Mouse (Mus musculus) liver, embryonic 13.5 days (tissue): ENCODE measurements around the gene Rab11fip4. TPM values are rescaled to one million over a fixed set of nuclear protein-coding genes. Genes with fewer than 3 reads are reported as not detected.
A peak's percentile ranks its signal among the peaks of the same experiment; 100 is the strongest.

Source experiments
- ATAC-seq: fragments of 200-750 bp; cut with Nextera tagmentation; 2 replicates; pipeline ENCODE4 v1.8.0; 2017; ENCODE audit warnings: low read depth, mild to moderate bottlenecking, moderate number of reproducible peaks, moderate library complexity
- DNase-seq: peaks from one replicate; pipeline ENCODE4 v3.0.0; 2022
- H3K27ac ChIP-seq: fragments of 300-500 bp; sonication (generic); 2 replicates; pipeline ENCODE4 v1.5.1; 2015; ENCODE audit warnings: moderate library complexity, mild to moderate bottlenecking, inconsistent platforms
- H3K27me3 ChIP-seq: fragments of 300-500 bp; sonication (generic); 2 replicates; pipeline ENCODE4 v1.6.1; 2015; ENCODE audit warnings: mild to moderate bottlenecking, inconsistent platforms
- H3K36me3 ChIP-seq: fragments of 300-500 bp; sonication (generic); 2 replicates; pipeline ENCODE4 v1.6.1; 2015; ENCODE audit warnings: mild to moderate bottlenecking, inconsistent platforms
- H3K4me1 ChIP-seq: fragments of 300-500 bp; sonication (generic); replicated peaks from 2 replicates; pipeline ENCODE4 v1.6.1; 2015; ENCODE audit warnings: inconsistent platforms
- H3K4me2 ChIP-seq: fragments of 300-500 bp; sonication (generic); 2 replicates; pipeline ENCODE4 v1.6.1; 2015; ENCODE audit warnings: inconsistent platforms, mild to moderate bottlenecking, moderate library complexity
- H3K4me3 ChIP-seq: fragments of 300-500 bp; sonication (generic); replicated peaks from 2 replicates; pipeline ENCODE4 v1.5.1; 2015; ENCODE audit warnings: mild to moderate bottlenecking, inconsistent platforms
- H3K9ac ChIP-seq: fragments of 300-500 bp; sonication (generic); 2 replicates; pipeline ENCODE4 v1.6.1; 2015; ENCODE audit warnings: mild to moderate bottlenecking, inconsistent platforms
- H3K9me3 ChIP-seq: fragments of 300-500 bp; sonication (generic); replicated peaks from 2 replicates; pipeline ENCODE4 v1.6.1; 2016; ENCODE audit warnings: inconsistent platforms
- WGBS: fragments of 180-500 bp; shearing (Covaris S2); methylation state at CpG from one replicate; pipeline ENCODE4 v1.1.7; 2015; ENCODE audit not compliant: insufficient replicate concordance; 5-methylcytosine and 5-hydroxymethylcytosine counted together
- polyA plus RNA-seq: library from polyadenylated mRNA; unstranded; fragments of >200 nt; fragmentation: Nextera tagmentation; extraction: Ambion mirVana; gene quantifications from 2 replicates; pipeline ENCODE4 v1.2.1, GENCODE M21; 2015

Gene Rab11fip4
- polyA plus RNA-seq, 1 experiment from 2014 or later: 0.47 TPM

- H3K4me3 ChIP-seq: no peak overlapping the region
- 12% methylated on average over 8 of the region's 8 CpGs for WGBS
- H3K9ac ChIP-seq: no peak overlapping the region
- no peak overlapping the region for H3K4me2 ChIP-seq
- H3K27ac ChIP-seq: no peak overlapping the region
- no peaks in the 10 kb centered on the region for H3K9me3 ChIP-seq
- ATAC-seq: no peak
- H3K27me3 ChIP-seq: 0 out of 2 replicates have a peak, but pooled peaks cover 5% of the 10 kb centered on the region
- peaks cover 6% of the 10 kb centered on the region for H3K4me1 ChIP-seq
- no peaks in the 10 kb centered on the region for H3K36me3 ChIP-seq
- DNase-seq: no peak
These were observed 50.1 kb downstream of the Rab11fip4 start for GRCm38 (mm10) chr11:79640940-79641733.

DNA sequence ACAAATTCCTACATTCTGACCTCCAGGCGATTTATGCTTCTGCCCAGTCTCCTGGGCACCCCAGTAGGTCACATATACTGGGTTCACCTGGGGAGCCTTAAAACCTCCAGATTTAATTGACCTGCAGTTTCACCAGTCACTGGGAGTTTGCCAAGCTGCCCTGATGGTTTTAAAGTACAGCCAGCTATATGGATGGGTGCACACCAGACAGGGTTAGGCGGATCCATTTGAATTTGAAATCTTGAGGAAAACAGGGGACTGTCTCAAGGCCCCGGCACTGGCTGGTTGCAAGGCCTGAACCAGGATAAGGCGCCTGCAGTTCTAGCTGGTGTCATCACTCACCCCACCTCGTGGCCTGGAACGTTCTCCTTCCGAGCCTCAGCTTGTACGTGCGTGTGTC is 52.7 kb downstream of the Rab11fip4 start:
- Histone ChIP-seq H3K27me3 (0 out of 2 replicates have a peak, but pooled peaks cover 8% of the 10 kb centered on the region), H3K4me2 (no peak overlapping the region), H3K9ac (no peak overlapping the region), H3K36me3 (no peaks in the 10 kb centered on the region), H3K4me1 (peaks cover 15% of the 10 kb centered on the region), H3K4me3 (no peak overlapping the region), H3K9me3 (no peaks in the 10 kb centered on the region), H3K27ac (no peak overlapping the region)
- ATAC-seq (no peak), DNase-seq (no peak)
- 71% methylated on average over 9 of the region's 9 CpGs for WGBS

DNA sequence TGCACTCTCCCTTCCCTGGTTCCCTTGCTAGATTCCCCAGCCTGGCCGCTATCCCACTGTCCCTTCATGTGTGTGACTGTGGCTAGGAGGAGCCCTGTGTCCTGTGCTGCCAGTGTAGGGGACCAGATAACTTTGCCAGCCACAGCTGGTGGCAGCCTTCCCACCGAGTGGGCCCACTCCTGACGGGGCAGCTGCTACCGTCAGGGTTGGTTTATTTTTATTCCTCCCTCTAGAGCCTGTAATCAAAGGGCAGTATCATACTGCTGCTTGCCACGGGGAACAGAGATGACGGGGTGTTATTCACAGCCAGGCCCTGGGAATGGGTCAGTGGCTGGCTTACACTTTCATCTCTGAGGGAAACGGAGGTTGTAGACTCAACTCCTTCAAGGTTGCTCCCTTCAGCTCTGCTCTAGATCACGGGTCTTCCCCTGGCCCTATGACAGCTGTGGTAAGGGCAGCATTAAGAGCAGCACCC is 53.7 kb downstream of the Rab11fip4 start:
- Histone ChIP-seq H3K27me3 (0 out of 2 replicates have a peak, but pooled peaks cover 8% of the 10 kb centered on the region), H3K36me3 (no peaks in the 10 kb centered on the region)
- WGBS: 43% methylated on average over 8 of the region's 8 CpGs

GRCm38 (mm10) chr11:79646026-79646425 is 55.0 kb downstream of the Rab11fip4 start:
- DNase-seq (no peak), ATAC-seq (no peak)
- H3K4me2 ChIP-seq: no peak overlapping the region
- peaks cover 14% of the 10 kb centered on the region for H3K4me1 ChIP-seq
- no peaks in the 10 kb centered on the region for H3K36me3 ChIP-seq
- H3K9me3 ChIP-seq: no peaks in the 10 kb centered on the region
- no peak overlapping the region for H3K4me3 ChIP-seq
- 0 out of 2 replicates have a peak, but pooled peaks cover 8% of the 10 kb centered on the region for H3K27me3 ChIP-seq
- WGBS: 65% methylated on average over 4 of the region's 5 CpGs
- no peak overlapping the region for H3K27ac ChIP-seq
- no peak overlapping the region for H3K9ac ChIP-seq

More for the DNA sequence above, 53.7 kb downstream of the Rab11fip4 start:
- Histone ChIP-seq H3K9me3 (no peaks in the 10 kb centered on the region), H3K4me3 (no peak overlapping the region), H3K4me2 (no peak overlapping the region), H3K9ac (no peak overlapping the region), H3K27ac (no peak overlapping the region), H3K4me1 (peaks cover 15% of the 10 kb centered on the region)
- DNase-seq: no peak
- no peak for ATAC-seq

DNA sequence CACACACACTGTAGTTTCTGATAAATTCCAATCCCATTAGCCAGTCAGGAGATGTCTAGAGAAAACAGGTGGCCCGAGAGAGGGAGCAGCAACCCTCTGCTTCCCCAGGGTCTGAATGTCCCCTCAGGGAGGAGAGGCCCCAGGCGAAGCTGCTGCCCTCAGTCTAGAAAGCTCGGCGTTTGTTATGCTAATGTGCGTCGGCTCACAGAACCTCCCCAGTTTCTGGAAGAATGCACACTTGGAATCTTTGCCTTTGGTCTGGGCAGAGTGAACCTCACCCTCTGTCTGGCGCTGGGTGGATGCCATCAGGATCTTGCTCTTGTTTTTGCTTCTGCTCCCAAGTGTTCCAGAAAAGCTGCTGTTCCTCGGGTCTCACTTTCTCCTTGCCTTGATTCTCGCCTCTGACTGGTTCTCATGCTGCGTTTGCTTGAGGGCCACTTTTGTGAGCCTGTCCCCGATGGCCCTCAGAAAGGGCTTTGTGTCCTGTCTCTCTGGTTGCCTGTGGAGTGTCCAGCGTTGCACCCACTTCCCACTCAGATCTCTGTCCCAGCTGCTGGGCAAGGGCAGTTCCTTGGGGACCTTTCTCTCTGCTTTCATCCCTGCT is 55.6 kb downstream of the Rab11fip4 start:
- WGBS: 44% methylated on average over 12 of the region's 12 CpGs
- no peak overlapping the region for H3K4me3 ChIP-seq
- H3K9me3 ChIP-seq: no peaks in the 10 kb centered on the region
- no peak overlapping the region for H3K27ac ChIP-seq
- H3K4me1 ChIP-seq: peaks cover 14% of the 10 kb centered on the region; the same call in 1 of the 2 replicates
- no peak overlapping the region for H3K4me2 ChIP-seq
- H3K9ac ChIP-seq: no peak overlapping the region
- DNase-seq (no peak), ATAC-seq (no peak)
- no peaks in the 10 kb centered on the region for H3K36me3 ChIP-seq
- 0 out of 2 replicates have a peak, but pooled peaks cover 8% of the 10 kb centered on the region for H3K27me3 ChIP-seq

DNA sequence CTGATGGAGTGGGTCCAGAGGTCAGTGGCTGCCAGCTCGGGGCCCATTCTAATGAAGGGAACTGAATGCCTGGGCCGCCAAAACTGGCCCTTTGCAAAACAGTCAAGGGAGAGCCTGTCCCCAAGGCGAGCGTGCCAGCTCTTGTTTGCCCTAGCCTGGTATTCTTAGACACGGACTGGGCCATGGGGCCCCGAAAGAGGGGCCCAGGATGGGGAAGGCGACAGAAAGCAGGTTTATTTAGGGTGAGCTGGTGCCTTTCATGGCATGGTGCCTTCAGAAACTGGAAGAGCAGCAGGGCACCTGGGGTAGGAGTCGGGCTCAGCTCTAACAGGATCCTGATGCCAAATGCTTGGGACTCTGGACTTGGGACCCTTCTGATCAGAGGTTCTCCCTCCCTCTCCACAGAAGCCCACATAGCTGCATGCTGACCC is 56.1 kb downstream of the Rab11fip4 start:
- H3K9me3 ChIP-seq: no peaks in the 10 kb centered on the region
- ATAC-seq: no peak

GRCm38 (mm10) chr11:79650359-79650835 is 59.4 kb downstream of the Rab11fip4 start:
- Histone ChIP-seq H3K27ac (no peak overlapping the region), H3K9ac (no peak overlapping the region), H3K4me2 (no peak overlapping the region), H3K36me3 (no peaks in the 10 kb centered on the region), H3K27me3 (peaks cover 3% of the 10 kb centered on the region; the same call in 1 of the 2 replicates), H3K4me1 (peaks cover 25% of the 10 kb centered on the region; the same call in 1 of the 2 replicates), H3K9me3 (no peaks in the 10 kb centered on the region), H3K4me3 (no peak overlapping the region)
- DNase-seq: no peak
- no peak for ATAC-seq
- WGBS: 36% methylated on average over 5 of the region's 5 CpGs

More for the DNA sequence above, 56.1 kb downstream of the Rab11fip4 start:
- H3K4me2 ChIP-seq: no peak overlapping the region
- H3K4me3 ChIP-seq: no peak overlapping the region
- H3K4me1 ChIP-seq: peaks cover 16% of the 10 kb centered on the region; the same call in 1 of the 2 replicates
- no peaks in the 10 kb centered on the region for H3K36me3 ChIP-seq
- WGBS: 50% methylated on average over 8 of the region's 8 CpGs
- DNase-seq: no peak
- 0 out of 2 replicates have a peak, but pooled peaks cover 8% of the 10 kb centered on the region for H3K27me3 ChIP-seq
- H3K9ac ChIP-seq: no peak overlapping the region
- no peak overlapping the region for H3K27ac ChIP-seq

- no peak overlapping the region for H3K27ac ChIP-seq
- ATAC-seq (no peak), DNase-seq (no peak)
These were observed 61.2 kb downstream of the Rab11fip4 start for GRCm38 (mm10) chr11:79652257-79652656.

DNA sequence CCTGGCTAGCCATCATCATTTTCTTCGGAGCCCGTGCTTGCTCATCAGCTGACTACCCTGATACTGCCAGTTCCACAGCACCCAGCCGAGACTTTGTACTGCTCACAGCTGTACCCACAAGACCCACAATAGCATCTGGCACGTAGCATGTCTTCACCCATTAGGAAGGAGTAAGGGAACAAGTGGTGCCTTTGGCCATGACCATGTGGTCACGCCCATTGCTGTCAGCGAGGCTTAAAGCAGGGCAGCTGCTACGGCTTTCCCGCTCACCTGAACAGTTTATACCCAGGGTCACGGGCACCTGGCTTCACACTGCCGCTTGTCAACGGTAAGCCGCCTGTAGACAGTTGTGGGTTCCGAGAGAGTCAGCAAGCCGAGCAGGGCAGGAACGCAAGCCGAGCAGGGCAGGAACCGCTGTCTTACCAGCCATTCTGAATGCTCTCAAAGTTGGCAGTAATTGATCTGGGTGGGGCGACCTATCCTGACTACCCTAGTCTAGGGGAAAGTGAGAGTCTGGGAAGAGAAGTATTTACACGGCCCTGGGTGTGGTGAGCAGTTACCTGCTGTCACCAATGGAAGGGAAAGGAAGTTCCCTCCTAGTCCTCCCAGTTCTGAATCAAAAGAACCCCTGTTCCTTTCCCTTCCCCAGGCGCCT is 62.0 kb downstream of the Rab11fip4 start:
- no peak for ATAC-seq
- H3K9me3 ChIP-seq: no peaks in the 10 kb centered on the region
- no peak overlapping the region for H3K27ac ChIP-seq
- DNase-seq: no peak
- H3K4me1 ChIP-seq: peaks cover 19% of the 10 kb centered on the region; the same call in 1 of the 2 replicates
- H3K9ac ChIP-seq: no peak overlapping the region
- 69% methylated on average over 20 of the region's 20 CpGs for WGBS
- H3K4me2 ChIP-seq: no peak overlapping the region
- no peak overlapping the region for H3K4me3 ChIP-seq
- no peaks in the 10 kb centered on the region; the same call in 1 of the 2 replicates for H3K27me3 ChIP-seq
- H3K36me3 ChIP-seq: no peaks in the 10 kb centered on the region

More at GRCm38 (mm10) chr11:79652257-79652656, 61.2 kb downstream of the Rab11fip4 start:
- Histone ChIP-seq H3K4me2 (no peak overlapping the region), H3K9ac (no peak overlapping the region), H3K9me3 (no peaks in the 10 kb centered on the region), H3K36me3 (no peaks in the 10 kb centered on the region), H3K4me3 (no peak overlapping the region), H3K4me1 (peaks cover 22% of the 10 kb centered on the region; the same call in 1 of the 2 replicates), H3K27me3 (peaks cover 3% of the 10 kb centered on the region; the same call in 1 of the 2 replicates)
- WGBS: 46% methylated on average over 9 of the region's 9 CpGs

DNA sequence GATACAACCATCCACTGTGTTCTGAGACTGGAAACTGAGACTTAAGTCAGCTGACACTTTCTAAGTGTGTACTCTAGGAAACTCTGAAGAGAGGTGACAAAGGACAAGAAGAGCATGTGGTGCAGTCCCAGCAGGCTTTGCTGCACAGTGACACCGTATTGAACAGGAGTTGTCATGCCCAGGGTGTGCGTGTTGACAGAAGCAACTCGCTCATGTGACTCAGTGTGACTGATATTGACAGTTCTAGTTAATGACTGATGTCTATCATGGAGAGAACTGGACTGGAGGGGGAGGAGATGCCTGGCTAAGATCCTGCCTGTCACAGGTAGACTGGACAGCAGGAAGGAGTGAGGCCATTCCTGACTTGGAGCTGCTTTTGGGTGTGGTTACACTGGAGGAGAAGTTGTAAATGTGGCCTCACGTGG is 63.4 kb downstream of the Rab11fip4 start:
- 55% methylated on average over 4 of the region's 4 CpGs for WGBS
- Histone ChIP-seq H3K4me1 (peaks cover 19% of the 10 kb centered on the region; the same call in 1 of the 2 replicates), H3K4me2 (no peak overlapping the region), H3K9ac (no peak overlapping the region), H3K27ac (no peak overlapping the region), H3K4me3 (no peak overlapping the region), H3K27me3 (peaks cover 3% of the 10 kb centered on the region; the same call in 1 of the 2 replicates), H3K9me3 (no peaks in the 10 kb centered on the region), H3K36me3 (no peaks in the 10 kb centered on the region)
- ATAC-seq (peak; percentile 69), DNase-seq (no peak)

GRCm38 (mm10) chr11:79655592-79655991 is 64.6 kb downstream of the Rab11fip4 start:
- no peak overlapping the region for H3K27ac ChIP-seq
- H3K36me3 ChIP-seq: no peaks in the 10 kb centered on the region
- peaks cover 11% of the 10 kb centered on the region for H3K27me3 ChIP-seq
- no peak overlapping the region for H3K4me2 ChIP-seq
- WGBS: 70% methylated on average over 7 of the region's 7 CpGs
- ATAC-seq (no peak), DNase-seq (no peak)
- H3K4me3 ChIP-seq: no peak overlapping the region
- no peak overlapping the region for H3K9ac ChIP-seq
- no peaks in the 10 kb centered on the region for H3K9me3 ChIP-seq
- peaks cover 25% of the 10 kb centered on the region for H3K4me1 ChIP-seq
